Mouse (Mus musculus) heart, embryonic 14.5 days (tissue): ENCODE results near the gene Ssx2ip. TPM values are rescaled to one million over a fixed set of nuclear protein-coding genes. Genes with fewer than 3 reads are reported as not detected.

ENCODE experiments used
- ATAC-seq: fragments of 200-750 bp; cut with Nextera tagmentation; 2 replicates; pipeline ENCODE4 v1.8.0; 2017; ENCODE audit warnings: low read depth, moderate TSS enrichment; ENCODE audit not compliant: insufficient number of reproducible peaks, insufficient read depth, low FRiP score
- H3K27ac ChIP-seq, 2 experiments: fragments of 200-500 bp in 1 of 2; fragments of 300-500 bp in 1 of 2; sonication (generic) in 1 of 2; replicated peaks in 1 of 2; 2 replicates each; pipeline ENCODE4 v1.5.1; 2012 to 2014; ENCODE audit warnings: low read depth in 2 of 2, low read length in 2 of 2, control low read depth in 1 of 2, mild to moderate bottlenecking in 1 of 2, mixed read lengths in 1 of 2; ENCODE audit not compliant: control insufficient read depth in 1 of 2, insufficient read depth in 1 of 2
- H3K27me3 ChIP-seq: fragments of 300-500 bp; sonication (generic); 2 replicates; pipeline ENCODE4 v1.6.1; 2014; ENCODE audit warnings: mild to moderate bottlenecking, low read length, control low read depth; ENCODE audit not compliant: control insufficient read depth, insufficient read depth
- H3K36me3 ChIP-seq: fragments of 300-500 bp; sonication (generic); 2 replicates; pipeline ENCODE4 v1.6.1; 2014; ENCODE audit warnings: mild to moderate bottlenecking, control low read depth, low read length, mixed read lengths; ENCODE audit not compliant: control insufficient read depth, insufficient read depth
- H3K4me1 ChIP-seq, 2 experiments: fragments of 200-500 bp in 1 of 2; fragments of 300-500 bp in 1 of 2; sonication (generic) in 1 of 2; 2 replicates each; pipeline ENCODE4 v1.6.1; 2012 to 2014; ENCODE audit warnings: low read length in 2 of 2, control low read depth in 1 of 2, mixed read lengths in 1 of 2; ENCODE audit not compliant: control insufficient read depth in 2 of 2, insufficient read depth in 2 of 2
- H3K4me2 ChIP-seq: fragments of 300-500 bp; sonication (generic); 2 replicates; pipeline ENCODE4 v1.6.1; 2014; ENCODE audit warnings: mild to moderate bottlenecking, low read length
- H3K4me3 ChIP-seq, 2 experiments: fragments of 200-500 bp in 1 of 2; fragments of 300-500 bp in 1 of 2; sonication (generic) in 1 of 2; 2 replicates each; pipeline ENCODE4 v1.5.1; 2012 to 2014; ENCODE audit warnings: low read length in 2 of 2, mild to moderate bottlenecking in 2 of 2, control low read depth in 1 of 2, low read depth in 1 of 2, moderate library complexity in 1 of 2; ENCODE audit not compliant: control insufficient read depth in 1 of 2, insufficient read depth in 1 of 2
- H3K9ac ChIP-seq: fragments of 300-500 bp; sonication (generic); 2 replicates; pipeline ENCODE4 v1.6.1; 2014; ENCODE audit warnings: mild to moderate bottlenecking, low read length
- H3K9me3 ChIP-seq: fragments of 300-500 bp; sonication (generic); 2 replicates; pipeline ENCODE4 v1.6.1; 2016; ENCODE audit warnings: low read length, control low read depth; ENCODE audit not compliant: control insufficient read depth
- WGBS: fragments of 180-500 bp; shearing (Covaris S2); extraction: QIAGEN DNeasy Blood & Tissue Kit; methylation state at CpG from one replicate; pipeline ENCODE4 v1.1.7; 2014; 5-methylcytosine and 5-hydroxymethylcytosine counted together
- polyA plus RNA-seq: library from polyadenylated mRNA; unstranded; fragments of >200 nt; fragmentation: Nextera tagmentation; extraction: Ambion mirVana; gene quantifications from 2 replicates; pipeline ENCODE4 v1.2.1, GENCODE M21; 2014

The Ssx2ip gene
- polyA plus RNA-seq, 1 experiment from 2014 or later = 17.1 TPM

DNA sequence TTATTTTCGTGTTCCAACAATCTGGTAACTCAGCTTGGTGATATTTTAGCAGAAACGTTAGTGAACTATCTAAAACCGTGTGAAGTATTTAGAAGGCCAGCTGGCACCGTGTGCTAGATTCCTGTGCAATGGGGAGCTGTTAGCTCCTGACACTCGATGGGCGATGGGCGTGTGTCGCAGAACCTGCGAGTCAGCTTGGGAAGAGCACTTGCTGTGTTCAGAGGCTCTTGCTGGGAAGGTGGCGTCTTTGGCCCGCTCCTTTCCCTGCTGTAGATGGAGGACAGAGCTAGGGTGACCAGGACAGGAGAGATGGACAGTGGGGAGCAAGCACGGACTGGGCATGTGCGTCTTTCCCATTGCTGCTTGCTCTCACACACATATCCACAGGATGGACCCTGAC lies 8.6 kb downstream of the Ssx2ip start:
- Histone ChIP-seq H3K4me2 (no peak overlapping the region), H3K4me1 (peaks cover 0 to 16% of the 10 kb centered on the region in 2 experiments; a peak in 3 of 4 replicates), H3K36me3 (no peaks in the 10 kb centered on the region), H3K27ac (no peak overlapping the region), H3K9me3 (no peaks in the 10 kb centered on the region), H3K9ac (no peak overlapping the region), H3K27me3 (no peaks in the 10 kb centered on the region), H3K4me3 (no peak overlapping the region)
- WGBS = 85% methylated on average over 13 of the region's 13 CpGs
- no peak for ATAC-seq

DNA sequence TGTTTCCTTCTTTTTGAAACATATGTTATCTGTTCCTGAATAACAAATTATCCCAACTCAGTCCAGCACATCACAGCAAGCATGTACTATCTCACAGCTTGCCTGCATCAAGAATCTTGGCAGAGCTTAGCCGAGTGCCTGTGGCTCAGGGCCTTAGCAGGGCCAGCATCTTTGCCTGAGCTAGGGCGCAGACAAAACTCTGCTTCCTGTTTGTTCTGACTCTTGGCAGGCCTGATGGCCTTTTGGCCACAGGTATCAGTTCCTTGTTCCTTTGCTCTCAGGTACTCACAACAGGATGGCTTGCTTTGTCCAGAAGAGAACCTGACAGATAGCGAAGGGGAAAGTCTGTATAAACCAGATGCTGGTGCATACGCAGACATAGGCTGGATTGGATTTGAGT lies 9.6 kb downstream of the Ssx2ip start:
- Histone ChIP-seq H3K4me2 (no peak overlapping the region), H3K36me3 (peaks cover 6% of the 10 kb centered on the region; the same call in 1 of the 2 replicates), H3K4me1 (peaks cover 0 to 16% of the 10 kb centered on the region in 2 experiments; a peak in 3 of 4 replicates), H3K27me3 (no peaks in the 10 kb centered on the region), H3K27ac (no peak overlapping the region), H3K9me3 (no peaks in the 10 kb centered on the region), H3K4me3 (no peak overlapping the region), H3K9ac (no peak overlapping the region)
- 67% methylated on average over 4 of the region's 4 CpGs for WGBS
- no peak for ATAC-seq

DNA sequence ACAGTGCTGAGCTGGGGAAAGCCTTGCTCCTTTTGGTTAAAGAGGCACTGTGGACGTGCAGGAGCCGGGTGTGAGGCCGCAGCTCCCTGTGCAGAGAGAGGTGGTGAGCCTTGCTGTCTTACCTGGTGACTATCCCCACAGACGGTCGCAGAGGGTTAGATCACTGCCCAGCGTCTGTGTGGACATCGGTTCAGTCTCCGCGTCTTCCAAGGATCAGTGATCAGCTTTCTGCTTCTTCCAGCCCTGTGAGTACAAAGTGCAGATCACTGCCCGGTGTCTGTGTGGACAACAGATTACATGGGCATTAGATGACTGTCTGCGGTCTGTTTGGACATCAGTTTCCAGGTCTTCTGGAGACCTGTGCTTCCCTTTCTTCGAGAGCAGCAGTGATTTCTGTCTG lies 10.1 kb downstream of the Ssx2ip start:
- Histone ChIP-seq H3K4me1 (peaks cover 0 to 16% of the 10 kb centered on the region in 2 experiments; a peak in 3 of 4 replicates), H3K4me3 (no peak overlapping the region), H3K27me3 (no peaks in the 10 kb centered on the region), H3K4me2 (no peak overlapping the region), H3K9me3 (no peaks in the 10 kb centered on the region), H3K36me3 (peaks cover 12% of the 10 kb centered on the region), H3K9ac (no peak overlapping the region), H3K27ac (no peak overlapping the region)
- no peak for ATAC-seq
- 92% methylated on average over 12 of the region's 12 CpGs for WGBS

DNA sequence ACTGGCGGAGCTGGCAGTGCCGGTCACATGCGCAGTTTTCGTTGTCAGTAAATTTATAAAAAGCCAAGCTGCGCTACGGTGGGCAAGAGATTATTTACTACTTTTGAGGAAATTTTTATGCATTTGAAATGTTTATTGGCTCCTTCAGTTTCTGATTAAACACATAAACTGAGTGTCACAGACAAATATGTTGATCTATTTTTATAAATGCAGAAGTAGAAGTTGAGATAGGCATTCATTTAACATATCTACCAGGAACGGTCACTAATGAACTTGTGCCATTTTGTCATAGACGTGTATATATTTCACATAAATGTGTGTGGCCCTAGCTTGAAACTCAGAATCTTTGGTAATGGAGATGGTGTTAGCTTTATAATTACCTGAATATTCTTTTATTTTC lies 13.4 kb downstream of the Ssx2ip start:
- no peak overlapping the region for H3K4me3 ChIP-seq
- H3K4me1 ChIP-seq = peaks cover 3 to 7% of the 10 kb centered on the region in 2 experiments; a peak in 3 of 4 replicates
- ATAC-seq = no peak
- no peaks in the 10 kb centered on the region for H3K9me3 ChIP-seq
- H3K36me3 ChIP-seq = peaks cover 24% of the 10 kb centered on the region
- no peak overlapping the region for H3K27ac ChIP-seq
- no peaks in the 10 kb centered on the region for H3K27me3 ChIP-seq
- H3K4me2 ChIP-seq = no peak overlapping the region
- 93% methylated on average over 8 of the region's 8 CpGs for WGBS
- H3K9ac ChIP-seq = no peak overlapping the region

DNA sequence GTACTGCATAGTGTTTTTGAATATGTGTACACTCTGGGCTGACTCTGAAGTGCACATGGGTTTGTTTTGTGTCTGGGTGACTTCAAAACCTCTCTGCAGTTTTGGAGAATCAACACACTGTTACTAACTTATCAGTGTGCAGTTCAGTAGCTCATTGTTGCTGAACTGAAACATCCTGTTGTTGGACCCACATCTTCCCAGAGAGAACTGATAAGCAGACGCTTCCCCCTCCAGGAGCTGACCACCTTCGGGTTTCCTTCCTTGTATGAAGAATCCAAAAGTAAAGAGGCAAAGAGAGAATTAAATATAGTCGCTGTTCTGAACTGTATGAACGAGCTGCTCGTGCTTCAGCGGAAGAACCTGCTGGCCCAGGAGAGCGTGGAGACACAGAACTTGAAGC lies 14.5 kb downstream of the Ssx2ip start:
- Histone ChIP-seq H3K4me1 (peaks cover 3 to 8% of the 10 kb centered on the region in 2 experiments; a peak in 2 of 4 replicates), H3K9ac (no peak overlapping the region), H3K4me3 (no peak overlapping the region), H3K27ac (peak overlapping the region; percentile 40 to 53; a peak in 3 of 4 replicates), H3K9me3 (no peaks in the 10 kb centered on the region), H3K4me2 (no peak overlapping the region), H3K27me3 (no peaks in the 10 kb centered on the region), H3K36me3 (peaks cover 24% of the 10 kb centered on the region)
- ATAC-seq = no peak
- 68% methylated on average over 7 of the region's 7 CpGs for WGBS

DNA sequence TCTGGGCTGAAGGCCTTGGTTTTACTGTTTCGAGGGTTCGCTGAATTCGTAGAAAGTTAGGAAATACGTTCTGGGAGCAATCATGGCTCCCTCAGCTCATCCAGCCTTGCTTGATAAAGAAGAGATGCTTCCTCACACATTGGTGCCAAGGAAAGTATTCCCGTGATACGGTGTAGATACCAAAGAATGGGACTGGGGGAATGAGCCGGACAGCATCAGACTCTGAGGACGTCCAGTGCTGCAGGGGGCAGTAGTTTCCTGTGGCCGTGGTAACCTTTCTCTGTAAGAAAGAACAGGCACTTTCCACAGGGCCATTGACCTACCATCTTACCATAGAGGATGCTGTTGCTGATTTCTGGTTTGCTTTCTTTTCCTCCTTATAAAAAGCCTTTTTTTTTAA lies 15.1 kb downstream of the Ssx2ip start:
- Histone ChIP-seq H3K9ac (no peak overlapping the region), H3K36me3 (peaks cover 24% of the 10 kb centered on the region), H3K27me3 (no peaks in the 10 kb centered on the region), H3K4me1 (peaks cover 6 to 8% of the 10 kb centered on the region in 2 experiments; a peak in 3 of 4 replicates), H3K4me2 (no peak overlapping the region), H3K4me3 (no peak overlapping the region), H3K9me3 (no peaks in the 10 kb centered on the region), H3K27ac (peak overlapping the region; percentile 31 to 53; a peak in 2 of 4 replicates)
- ATAC-seq = no peak
- 72% methylated on average over 9 of the region's 9 CpGs for WGBS

DNA sequence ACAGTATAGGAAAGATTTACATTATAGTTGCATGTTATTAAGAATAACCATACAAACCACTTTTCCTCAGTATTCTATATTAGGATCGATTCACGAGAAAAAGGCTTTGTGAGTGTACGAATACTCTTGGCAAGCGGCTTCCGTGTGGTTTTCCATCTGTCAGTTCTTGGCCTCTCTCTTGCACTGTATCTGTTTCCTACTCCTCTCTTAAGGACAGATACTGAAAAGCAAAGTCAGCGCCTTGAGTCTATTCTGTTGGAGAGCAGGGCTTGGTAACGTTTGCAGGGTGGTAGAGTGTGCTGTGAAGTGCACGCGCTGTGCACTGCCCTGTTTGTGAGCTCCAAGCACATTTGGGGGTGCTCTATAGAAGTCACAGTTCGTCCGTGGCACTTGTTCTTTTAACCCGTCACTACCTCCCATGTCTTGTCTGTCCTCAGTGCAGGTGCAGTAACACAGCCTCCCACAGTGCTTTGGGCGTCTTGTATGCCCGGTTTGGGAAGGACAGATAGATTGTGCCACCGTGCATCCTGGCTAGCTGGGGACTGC lies 15.6 kb downstream of the Ssx2ip start:
- Histone ChIP-seq H3K27ac (no peak overlapping the region), H3K4me1 (peaks cover 9 to 10% of the 10 kb centered on the region in 2 experiments; a peak in 3 of 4 replicates), H3K9ac (no peak overlapping the region), H3K4me3 (no peak overlapping the region), H3K27me3 (no peaks in the 10 kb centered on the region), H3K36me3 (peaks cover 24% of the 10 kb centered on the region), H3K4me2 (no peak overlapping the region), H3K9me3 (no peaks in the 10 kb centered on the region)
- ATAC-seq = no peak
- WGBS = 82% methylated on average over 15 of the region's 15 CpGs

DNA sequence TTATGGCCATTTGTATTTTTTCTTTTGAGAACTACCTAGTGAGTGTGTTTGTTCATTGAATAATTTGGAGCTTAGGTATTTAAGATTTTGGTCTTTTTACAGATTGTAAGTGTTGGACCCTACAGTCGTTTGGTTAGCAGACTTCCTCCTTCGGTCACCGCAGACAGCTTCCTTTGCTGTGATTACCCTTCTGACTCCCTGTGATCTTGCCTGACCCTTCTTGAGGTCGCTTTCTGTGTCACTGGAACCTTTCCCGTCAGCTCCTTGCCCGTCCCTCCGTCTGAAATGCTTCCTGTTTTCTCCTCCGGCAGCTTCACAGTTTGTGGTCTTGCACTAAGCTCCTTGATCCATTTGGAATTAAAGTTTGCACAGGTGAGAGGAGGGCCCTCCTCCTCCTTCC lies 17.3 kb downstream of the Ssx2ip start:
- no peak overlapping the region for H3K4me3 ChIP-seq
- H3K27me3 ChIP-seq = no peaks in the 10 kb centered on the region
- peaks cover 9 to 10% of the 10 kb centered on the region in 2 experiments; a peak in 3 of 4 replicates for H3K4me1 ChIP-seq
- 50% methylated on average over 8 of the region's 8 CpGs for WGBS
- H3K4me2 ChIP-seq = no peak overlapping the region
- no peak overlapping the region for H3K27ac ChIP-seq
- H3K9ac ChIP-seq = no peak overlapping the region
- H3K36me3 ChIP-seq = peaks cover 31% of the 10 kb centered on the region
- H3K9me3 ChIP-seq = no peaks in the 10 kb centered on the region
- no peak for ATAC-seq
